Mouse (Mus musculus): ENCODE results near the gene Dlg2.

Gene Dlg2

DNA sequence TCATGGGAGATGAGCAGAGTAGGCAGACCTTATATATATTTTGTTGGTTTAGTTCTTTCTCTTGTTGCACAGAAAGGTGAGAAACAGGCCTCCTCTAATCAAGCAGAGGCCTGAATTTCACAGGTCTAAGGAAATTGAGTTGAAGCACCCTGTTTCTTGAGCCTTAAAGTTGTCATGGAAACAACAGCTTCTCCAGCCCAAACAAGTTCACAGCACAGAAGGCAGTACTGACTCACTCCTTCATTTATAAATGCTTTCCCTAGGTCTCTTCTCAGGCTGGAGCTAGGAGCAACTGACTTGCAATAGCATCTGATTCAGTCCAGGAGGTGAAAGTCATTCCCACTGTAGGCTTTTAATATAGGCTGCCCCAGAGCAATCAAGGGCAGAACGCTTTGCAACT lies 1890.6 kb downstream of the Dlg2 start:
- no peak for DNase-seq (ENCODE audit: low read depth, low spot score)

DNA sequence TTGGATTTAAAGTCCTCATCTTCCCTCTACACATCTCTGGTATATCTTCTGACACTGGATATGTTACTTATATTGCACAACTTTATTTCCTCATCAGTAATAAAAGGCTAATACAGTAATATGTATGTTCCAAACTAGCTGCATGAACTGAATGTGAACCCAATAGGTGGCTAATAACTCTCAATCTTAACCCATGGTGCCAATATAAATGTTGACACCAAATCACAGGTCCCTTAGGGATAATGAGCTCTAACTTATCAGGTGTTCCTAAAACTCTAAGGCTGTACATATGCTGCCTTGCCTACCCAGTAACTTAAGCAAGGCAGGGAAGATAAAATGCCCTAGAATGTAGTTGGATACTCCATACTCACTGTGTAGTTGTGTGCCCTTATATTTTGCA lies 1894.0 kb downstream of the Dlg2 start:
- DNase-seq (ENCODE audit: low read depth, low spot score), result no peak

DNA sequence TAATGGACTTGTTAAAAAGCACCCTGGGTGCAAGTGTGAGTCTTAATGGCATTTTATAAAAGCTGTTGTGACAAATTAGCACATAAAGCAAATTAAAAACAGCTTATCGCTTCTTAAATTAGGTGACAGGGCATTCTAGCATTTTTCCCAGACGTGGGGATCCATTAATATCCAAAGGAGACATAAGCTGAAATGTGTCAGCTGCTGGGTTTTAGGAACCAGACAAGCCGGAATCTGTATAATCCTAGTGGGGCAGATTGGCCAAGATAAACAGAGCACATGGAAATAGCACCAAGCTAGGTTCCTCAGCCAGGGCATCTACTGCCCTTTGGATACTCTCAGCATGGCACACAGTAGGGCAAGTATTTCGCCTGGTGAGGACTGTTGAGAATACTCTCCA lies 1895.2 kb downstream of the Dlg2 start:
- no peak for DNase-seq (ENCODE audit: low read depth, low spot score)

DNA sequence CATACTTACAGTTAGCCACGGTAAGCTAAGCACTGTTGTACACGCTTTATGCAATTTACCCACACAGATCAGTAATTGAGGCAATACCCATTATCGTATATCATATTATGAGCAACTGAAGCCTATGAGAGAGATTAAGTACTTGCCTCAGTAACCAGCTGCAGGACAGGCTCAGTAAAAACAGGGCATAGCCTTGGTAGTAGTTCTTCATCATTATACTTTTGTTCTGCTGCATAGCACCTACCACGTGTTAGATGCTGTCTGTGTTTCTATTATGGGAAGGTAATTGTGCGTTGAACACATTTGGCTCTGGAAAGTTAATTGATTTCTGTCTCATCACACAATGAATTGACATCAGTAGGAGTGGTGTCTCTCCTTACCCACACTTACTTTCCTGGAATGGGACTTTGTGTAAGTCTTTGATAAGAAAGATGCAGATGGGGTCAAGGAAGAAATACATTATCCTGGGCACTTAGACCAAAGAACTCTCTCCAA lies 1897.4 kb downstream of the Dlg2 start:
- DNase-seq (ENCODE audit: low read depth, low spot score), result no peak

DNA sequence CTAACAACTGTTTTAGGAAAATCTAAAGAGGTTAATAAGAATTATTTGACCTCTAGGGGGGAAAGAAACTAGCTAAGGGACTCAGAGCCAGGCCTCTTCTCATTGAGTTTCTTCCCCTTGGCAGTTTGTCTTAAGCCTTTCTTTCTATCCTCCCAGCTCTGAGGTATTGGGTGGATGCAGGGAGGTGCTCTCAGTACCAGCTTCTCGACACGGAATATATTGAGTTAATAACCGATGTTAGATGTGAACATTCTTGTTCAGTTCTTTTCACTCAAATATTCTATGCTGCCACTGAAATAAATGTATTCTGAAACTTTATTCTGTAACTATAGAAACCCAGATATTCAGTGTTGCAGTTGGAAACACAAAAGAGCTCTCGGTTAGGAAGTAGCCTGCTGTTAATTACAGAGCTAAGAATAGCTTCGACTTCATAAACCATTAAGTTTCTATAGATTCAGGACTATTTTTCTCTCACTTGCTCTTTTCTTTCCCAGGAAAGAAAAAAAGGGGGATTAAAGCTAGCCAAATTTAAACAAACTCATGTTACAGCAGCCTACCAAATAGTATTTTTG lies 1907.5 kb downstream of the Dlg2 start:
- DNase-seq (ENCODE audit: low read depth, low spot score), result no peak

DNA sequence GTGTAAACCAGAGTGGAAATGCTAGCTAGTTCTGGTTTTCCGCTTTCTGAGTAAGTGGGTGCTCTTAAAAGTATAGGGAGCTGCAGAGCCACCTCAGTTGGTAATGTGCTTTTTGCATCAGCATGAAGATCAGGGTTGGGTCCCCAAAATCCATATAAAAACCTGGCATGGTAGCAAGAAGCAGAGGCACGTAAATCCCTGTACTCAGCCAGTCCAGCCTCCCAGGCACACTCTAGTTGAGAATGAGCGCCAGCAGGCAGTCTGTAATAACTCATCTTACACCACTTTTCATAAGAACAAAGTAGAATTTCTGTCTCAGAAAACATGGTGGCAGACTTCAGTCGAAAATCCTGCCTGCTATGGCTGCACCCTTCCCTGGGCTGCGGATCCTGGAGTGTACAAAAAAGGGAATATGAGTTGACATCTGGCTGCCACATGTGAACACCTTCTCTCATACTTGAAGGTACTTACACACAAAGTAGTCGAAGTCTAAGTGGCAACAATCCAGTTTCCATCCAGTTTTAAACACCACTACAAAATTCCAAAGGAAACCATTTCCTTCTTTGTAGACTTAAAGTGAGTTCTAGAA lies 1915.7 kb downstream of the Dlg2 start:
- no peak for DNase-seq (ENCODE audit: low read depth, low spot score)

DNA sequence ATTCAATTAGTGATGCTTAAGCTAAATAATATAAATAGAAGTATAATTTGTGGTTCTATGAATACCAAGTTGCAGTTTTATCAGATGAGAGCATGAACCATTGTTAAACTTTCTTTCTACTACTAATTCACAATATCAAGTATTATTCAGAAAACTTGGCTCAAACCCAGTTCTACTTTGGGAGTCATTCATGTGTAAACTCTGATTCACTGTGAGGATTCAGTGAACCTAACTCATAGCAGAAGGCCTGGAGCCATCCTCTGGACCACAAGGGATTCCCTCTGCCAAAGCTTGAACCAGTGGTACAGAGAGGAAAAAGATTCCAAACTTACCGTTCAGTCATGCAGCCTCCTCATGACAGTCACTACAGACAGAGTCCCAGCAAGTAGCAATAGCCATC lies 1920.3 kb downstream of the Dlg2 start:
- DNase-seq (ENCODE audit: low read depth, low spot score), result peak; percentile 25

DNA sequence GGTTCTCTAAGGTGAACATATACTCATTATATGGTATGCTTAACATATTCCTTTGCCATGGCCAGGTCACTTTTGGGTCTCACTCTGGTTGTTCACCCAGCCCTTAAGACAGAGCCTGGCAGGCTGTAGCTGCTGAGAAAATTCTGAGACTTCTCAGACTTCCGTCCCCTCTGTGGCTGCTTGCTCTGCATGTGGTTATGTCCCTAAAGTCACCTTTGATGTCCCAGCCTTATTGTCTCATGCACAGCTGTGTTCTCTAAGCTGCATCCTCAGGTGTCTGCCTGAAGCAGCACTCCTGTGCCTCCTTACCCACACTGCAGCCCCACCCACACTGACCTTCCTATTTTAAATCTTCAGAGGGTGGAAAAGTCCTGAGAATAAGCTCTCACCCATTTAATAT lies 1922.4 kb downstream of the Dlg2 start:
- no peak for DNase-seq (ENCODE audit: low read depth, low spot score)

DNA sequence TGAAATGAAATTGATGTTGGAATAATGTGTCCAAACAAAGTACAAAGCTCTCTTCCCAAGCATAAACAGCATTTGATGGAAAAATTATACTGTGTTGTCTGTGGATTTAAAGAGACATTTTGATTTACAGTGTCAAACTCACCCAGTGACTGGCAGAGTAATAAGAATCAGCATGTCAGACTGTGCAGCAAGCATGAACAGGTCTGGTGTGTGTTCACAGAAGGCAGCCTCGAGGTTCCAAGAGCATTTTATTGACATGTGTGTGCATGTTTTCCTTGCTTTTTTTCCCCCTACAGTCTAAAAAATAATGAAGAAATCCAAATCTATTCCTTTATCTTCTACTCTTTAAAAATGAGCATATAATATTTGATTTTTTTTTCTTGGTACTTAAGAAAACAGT lies 1924.1 kb downstream of the Dlg2 start:
- no peak for DNase-seq (ENCODE audit: low read depth, low spot score)

DNA sequence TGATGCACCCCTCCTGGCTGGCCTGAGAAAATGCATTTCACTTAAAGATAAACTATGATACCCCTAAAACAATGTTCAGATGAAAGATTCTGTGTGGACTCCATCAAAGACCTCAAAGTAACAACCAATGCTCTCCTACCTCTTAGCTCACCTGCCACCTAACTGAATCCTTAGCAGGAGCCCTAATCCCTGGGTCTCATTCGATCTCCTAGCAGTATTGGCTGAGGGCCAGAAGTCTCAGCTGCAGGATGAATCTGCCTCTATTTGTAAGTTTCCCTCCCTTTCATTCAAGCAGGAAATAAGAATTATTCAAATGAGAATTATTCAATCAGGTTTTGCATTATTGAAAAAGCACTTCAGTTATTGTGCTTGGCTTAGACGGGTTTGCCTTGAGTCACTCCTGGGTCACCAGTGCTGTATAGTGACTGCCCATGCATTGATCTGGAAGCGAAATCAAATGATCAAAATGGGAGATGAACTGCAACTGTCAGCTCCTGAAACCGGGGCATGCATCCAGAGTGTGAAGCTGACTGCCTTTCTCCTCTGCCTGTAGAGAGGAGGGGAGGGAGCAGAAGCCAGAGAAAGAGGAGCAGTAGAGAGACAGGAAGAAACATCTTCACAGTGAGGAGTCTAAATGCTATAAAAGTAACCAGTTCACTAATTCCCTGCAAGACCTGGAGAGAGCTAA lies 1924.7 kb downstream of the Dlg2 start:
- no peak for DNase-seq (ENCODE audit: low read depth, low spot score)

DNA sequence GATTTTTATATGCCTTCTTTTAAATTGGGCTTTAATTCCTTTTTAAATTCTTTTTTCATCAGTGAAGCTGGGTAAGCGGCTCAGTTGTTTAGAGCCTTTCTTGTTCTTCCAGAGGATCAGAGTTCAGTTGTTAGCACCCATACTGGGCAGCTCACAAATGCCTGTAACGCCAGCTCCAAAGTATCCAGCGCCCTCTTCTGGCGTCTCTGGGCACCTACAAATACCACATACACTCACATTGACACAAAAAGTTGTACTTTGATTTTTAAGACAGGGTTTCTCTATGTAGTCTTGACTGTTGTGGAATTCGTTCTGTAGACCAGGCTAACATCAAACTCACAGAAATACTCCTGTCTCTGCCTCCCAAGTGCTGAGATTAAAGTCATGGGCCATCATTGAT lies 1932.0 kb downstream of the Dlg2 start:
- no peak for DNase-seq (ENCODE audit: low read depth, low spot score)

DNA sequence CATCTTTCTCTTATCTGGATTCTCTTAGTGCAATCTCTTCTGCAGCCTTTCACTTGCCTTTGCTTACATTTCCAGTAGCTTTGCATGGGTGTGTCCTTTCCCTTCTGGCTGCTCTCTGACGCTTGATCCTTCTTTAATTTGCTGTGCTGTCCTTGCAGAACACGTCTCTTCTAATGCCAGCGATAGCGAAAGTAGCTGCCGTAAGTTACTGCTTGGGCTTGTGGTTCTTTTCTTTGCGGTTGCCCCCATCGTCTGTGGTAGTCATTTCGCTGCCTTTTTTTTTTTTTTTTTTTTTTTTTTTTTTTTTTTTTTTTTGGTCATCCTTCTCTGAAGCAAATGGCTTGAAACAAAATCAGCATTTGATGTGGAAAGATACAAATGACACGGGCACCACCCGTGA lies 1944.0 kb downstream of the Dlg2 start:
- no peak for DNase-seq (ENCODE audit: low read depth, low spot score)

DNA sequence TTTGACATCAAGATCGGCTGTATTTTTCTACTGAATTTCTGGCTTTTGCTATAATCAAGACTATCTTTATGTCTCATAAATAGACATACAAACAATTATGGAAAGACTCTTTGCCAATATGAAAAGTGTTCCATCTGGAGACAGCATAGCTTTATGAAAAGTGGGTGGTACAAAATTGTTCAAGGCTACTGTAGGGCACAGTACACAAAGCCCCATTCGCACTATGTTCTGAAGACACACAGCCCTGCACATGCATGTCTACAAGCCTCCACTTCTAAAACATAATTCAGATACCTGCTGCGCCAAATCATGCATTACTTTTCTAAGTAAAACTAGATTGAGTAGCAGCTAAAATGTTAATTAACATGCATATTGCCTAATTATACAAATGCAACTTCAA lies 1946.5 kb downstream of the Dlg2 start:
- DNase-seq (ENCODE audit: low read depth, low spot score), result no peak

DNA sequence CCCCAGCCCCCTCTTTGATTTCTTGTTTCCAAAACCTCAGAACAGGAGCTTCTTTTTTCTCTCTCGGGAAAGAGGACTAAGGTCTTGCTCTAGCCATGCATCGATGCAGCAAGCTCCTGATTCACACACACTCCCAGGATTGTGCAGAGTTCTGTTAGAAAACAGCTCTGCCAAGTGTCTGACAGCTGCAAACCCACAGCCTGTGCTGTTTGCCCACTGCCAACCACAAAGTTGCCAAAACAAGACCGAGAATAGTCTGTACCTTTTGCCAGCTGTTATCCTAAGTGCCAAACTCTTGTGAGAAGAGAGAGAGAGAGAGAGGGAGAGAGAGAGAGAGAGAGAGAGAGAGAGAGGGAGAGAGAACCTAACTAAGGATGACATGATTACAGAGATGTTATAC lies 1948.2 kb downstream of the Dlg2 start:
- no peak for DNase-seq (ENCODE audit: low read depth, low spot score)

DNA sequence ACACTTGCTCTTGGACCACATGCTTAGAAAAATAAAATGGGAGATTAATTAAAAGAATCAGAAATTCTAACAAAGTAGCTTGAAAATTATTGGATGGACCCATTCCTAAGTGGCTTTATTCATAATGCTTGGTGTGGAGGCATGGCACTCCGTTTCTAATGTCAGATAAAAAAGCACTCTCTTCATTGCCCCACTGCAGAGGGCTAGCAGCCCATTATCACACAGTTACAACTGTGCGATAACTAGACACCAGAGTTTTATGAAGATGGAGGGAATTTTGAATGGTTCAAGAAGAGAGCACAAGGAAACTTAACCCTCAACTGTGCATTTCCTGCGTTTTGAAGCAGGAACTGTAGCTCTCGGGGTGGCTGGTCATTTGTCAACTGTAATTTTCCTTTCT lies 1950.8 kb downstream of the Dlg2 start:
- no peak for DNase-seq (ENCODE audit: low read depth, low spot score)

DNA sequence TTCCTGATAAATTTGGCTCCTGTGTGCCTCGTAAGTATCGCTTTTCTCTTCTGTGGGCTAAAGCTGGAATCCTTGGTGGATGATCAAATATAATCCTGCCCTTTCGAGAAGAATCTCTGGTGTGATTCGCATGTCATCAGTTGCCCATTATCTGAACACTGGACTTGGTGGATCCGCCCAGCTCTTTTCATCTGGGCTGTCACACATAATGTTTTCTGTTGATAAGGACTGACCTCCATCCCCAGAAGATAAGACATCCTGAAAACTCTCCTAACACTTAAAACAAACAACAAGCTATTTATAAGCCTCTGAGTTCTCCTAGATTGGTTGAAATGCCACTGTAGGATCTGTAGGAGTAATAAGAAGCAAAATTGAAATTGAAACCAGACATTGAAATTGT lies 1952.2 kb downstream of the Dlg2 start:
- DNase-seq (ENCODE audit: low read depth, low spot score), result no peak

DNA sequence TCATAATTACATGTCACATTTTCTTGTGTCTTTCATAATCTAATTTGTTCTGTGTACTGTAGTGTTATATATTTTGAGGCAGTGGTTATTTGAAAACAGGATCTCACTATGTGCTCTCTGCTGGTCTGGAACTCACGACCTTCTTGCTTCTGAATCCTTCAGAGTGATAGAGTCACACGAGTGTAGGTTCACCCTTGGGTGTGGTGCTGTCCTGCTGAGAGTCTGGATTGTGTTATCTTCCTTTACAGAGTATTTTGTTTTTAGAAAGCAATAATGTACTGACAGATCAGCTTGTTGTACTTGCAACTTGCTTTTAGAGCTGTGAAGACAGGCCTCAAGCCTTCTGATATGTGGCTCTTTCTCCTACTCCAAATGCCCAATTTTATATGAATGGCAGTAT lies 1953.8 kb downstream of the Dlg2 start:
- no peak for DNase-seq (ENCODE audit: low read depth, low spot score)

DNA sequence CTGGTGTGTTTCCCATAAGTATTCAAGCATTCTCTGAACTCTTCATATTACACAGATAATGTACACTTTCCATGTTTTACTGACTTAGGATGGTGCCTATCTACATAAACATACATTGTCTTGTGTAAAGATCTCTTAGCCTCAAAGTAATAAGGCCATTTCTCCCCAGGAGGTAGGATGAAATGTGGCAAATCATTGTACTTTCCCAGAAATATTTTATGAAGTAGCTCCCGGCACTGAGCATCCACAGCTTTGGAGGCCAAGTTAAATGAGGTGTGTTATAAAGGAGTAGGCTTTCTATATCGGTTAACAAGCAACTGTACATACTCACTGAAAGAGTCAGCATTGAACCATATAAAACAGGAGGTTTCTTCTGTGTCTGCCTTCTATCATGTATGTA lies 1960.7 kb downstream of the Dlg2 start:
- DNase-seq (ENCODE audit: low read depth, low spot score), result no peak

DNA sequence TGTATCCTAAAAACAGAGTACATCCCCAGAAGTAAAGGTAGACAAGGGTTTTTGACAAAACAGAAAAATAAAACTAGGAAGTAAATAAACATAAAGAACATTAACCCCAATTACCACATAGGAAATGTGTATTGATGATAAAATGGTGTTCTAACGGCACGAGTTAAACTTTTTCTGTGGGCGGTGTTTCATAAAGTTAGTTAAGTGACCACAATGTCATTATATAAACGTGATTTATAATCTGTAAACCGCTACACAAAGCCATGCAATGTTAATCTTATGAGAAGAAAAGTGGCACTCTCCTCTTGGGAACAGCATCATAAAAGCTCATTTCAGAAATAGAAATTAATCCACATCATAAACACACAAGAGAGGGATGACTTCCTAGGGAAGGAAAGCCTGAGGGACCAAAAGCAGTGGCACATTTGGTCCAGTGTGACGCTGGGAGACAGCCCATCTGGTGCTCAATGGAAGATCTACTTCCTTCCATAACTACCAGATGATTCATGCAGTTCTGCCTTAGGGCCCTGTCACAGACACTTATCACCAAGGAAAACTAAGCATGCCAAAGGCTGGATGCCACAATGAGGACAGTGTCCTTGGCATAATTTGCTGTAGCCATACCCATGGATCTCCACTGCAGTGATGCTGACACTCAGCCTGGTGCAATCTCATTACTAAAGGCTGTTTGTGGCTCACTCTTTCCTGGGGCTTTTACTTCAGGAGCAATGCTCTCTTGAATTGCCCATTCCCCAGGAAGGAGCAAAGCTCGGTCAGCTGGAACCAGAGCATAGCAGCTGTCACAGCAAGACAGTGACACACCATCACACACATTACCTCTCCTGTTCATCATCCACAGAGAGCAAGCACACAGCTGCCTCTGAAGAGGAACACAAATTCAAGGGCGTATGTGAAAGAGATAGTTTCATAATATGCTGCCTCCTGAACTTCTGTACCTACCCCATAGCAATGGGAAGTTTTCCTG lies 1963.3 kb downstream of the Dlg2 start:
- DNase-seq (ENCODE audit: low read depth, low spot score), result peak; percentile 33

DNA sequence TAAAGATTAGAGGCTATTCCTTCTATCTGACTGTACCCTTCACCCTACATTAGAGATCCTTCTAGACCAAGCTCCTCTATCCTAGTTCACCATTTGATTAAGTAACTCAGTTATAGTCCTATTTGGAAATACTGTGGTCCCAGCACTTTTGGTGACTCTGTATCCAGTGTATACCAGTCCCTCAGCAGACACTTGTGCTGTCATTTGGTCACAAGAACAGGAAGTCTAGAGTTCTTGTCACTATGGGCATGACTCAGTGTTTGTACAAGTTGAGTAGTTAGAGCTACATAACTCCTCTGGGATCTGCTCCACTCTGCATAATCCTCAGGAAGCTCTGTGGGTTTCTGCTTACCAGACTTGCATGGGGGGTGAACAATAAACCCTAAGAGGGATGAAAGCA lies 1965.1 kb downstream of the Dlg2 start:
- no peak for DNase-seq (ENCODE audit: low read depth, low spot score)

DNA sequence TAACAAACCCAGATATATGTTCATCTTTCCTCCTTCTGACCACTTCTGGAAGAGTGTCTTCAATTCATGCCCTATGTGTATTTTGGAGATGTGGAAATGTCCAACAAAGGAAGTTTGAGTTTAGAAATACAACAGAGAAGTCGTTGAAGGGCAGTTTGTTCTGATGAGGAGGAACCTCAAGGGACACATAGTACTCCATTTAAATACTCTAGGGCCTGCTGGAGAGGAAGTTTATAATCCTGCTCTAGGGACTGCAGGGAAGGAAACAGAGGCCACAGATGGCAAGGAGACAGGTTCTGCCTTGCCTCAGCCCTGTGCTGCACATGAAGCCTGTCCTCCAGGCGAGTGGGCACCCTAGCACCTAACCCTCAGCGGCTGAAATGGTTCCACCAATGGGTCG lies 1965.6 kb downstream of the Dlg2 start:
- no peak for DNase-seq (ENCODE audit: low read depth, low spot score)

DNA sequence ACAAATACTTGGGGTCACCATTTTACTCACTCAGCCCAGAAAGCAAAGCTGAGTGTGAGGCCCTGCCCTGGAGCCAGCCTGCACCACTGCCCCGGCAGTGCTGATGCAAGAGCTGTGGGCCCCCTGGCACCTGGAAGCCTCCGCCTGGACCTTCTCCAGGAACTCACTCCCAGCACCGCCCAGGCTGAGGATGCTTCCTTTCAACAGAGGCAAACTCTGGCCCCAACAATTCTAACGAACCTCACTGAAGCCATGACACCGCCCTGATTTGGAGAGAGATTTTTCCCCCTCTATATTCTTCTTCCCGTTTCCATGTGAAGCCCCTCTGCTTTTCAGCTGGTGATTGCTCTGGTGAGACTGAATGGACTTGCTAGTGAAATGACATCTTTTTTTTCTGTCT lies 1971.5 kb downstream of the Dlg2 start:
- DNase-seq (ENCODE audit: low read depth, low spot score), result no peak
